Mouse (Mus musculus) adrenal gland, postnatal 14 days (tissue): Measurements from ENCODE around the gene Mllt3. TPM values are rescaled to one million over a fixed set of nuclear protein-coding genes. Genes with fewer than 3 reads are reported as not detected.

Source experiments
- total RNA-seq: library from RNA; stranded (reverse); gene quantifications from 2 replicates; pipeline ENCODE4 v1.2.3, GENCODE M21; 2021

Gene Mllt3
- total RNA-seq, 1 experiment from 2014 or later = 24.5 TPM

Other genes starting within 250 kb of the Mllt3 start
- 27.6 and 28.6 TPM in 2 replicates for gene Focad, start 61.3 kb upstream of the Mllt3 start, total RNA-seq